Comparison of ENCODE assay signal across 10 mouse cellular contexts in genomic region chr11:121794591-121795199, GRCm38 (mm10). TPM values are rescaled to one million over a fixed set of nuclear protein-coding genes. Genes with fewer than 3 reads are reported as not detected.
A peak's percentile ranks its signal among the peaks of the same experiment; 100 is the strongest.
DNase-seq lines count a peak whose midpoint lies in the region; ATAC-seq lines count a peak whose summit lies in the region.
"Had no signal": no experiment of that assay in that cellular context is flagged by ENCODE, and none has a peak within 500 bp of the region (broad histone marks: within the 10 kb centered on the region; RNA-seq: fewer than 3 reads in every experiment).

No protein-coding gene starts in this region.

- no peaks in the 10 kb centered on the region for H3K27me3 ChIP-seq in lung, embryonic 15.5 days

- peak; percentile 98 for ATAC-seq in lung, embryonic 15.5 days (ENCODE audit: borderline replicate concordance, extremely low read depth, low FRiP score, low TSS enrichment)

- peak; percentile 29 for DNase-seq in ZHBTc4 (ENCODE audit: low read depth, low spot score)
- DNase-seq in embryo, embryonic 9.5 days (ENCODE audit: extremely low spot score), result peak; percentile 32
- peak; percentile 53 to 63 for DNase-seq in heart, postnatal 14 days
- no peak for DNase-seq in spleen, adult 12 weeks (ENCODE audit: low spot score)
- DNase-seq in spleen, postnatal 4 days (ENCODE audit: low spot score in 2 of 2), result no peak
- DNase-seq in left cerebral cortex, postnatal 36 days (ENCODE audit: low spot score in 2 of 2), result no peak
- DNase-seq in retina, postnatal 1 day, result no peak

- no peaks in the 10 kb centered on the region for H3K36me3 ChIP-seq in lung, embryonic 15.5 days

- H3K4me3 ChIP-seq in lung, embryonic 15.5 days, result no peak overlapping the region

- H3K27ac ChIP-seq in lung, embryonic 15.5 days, result peak overlapping the region; percentile 84

- H3K9ac ChIP-seq in lung, embryonic 15.5 days, result no peak overlapping the region

- H3K4me1 ChIP-seq in lung, embryonic 15.5 days, result peaks cover 34% of the 10 kb centered on the region

- 8% methylated on average over 6 of the region's 6 CpGs for WGBS in lung, embryonic 15.5 days

- H3K4me2 ChIP-seq in lung, embryonic 15.5 days, result no peak overlapping the region; the same call in 1 of the 2 replicates

- intact Hi-C loops in heart, postnatal 14 days (cut with DNase I), result loop anchor here (5.0 kb wide), 2 partner anchors 92 to 122 kb away; partner anchors contain the start of genes B3gntl1 and Metrnl
- intact Hi-C loops in left cerebral cortex, postnatal 36 days (cut with DNase I), result no loop called here

- no peaks in the 10 kb centered on the region for H3K9me3 ChIP-seq in lung, embryonic 15.5 days

RNA-seq across cellular contexts. Expression of gene Ptchd3, which starts 35.4 kb away (rescaled TPM):
- under 1 TPM; 0.38 to 0.39 TPM for total RNA-seq in heart, postnatal 14 days (2021)
- polyA plus RNA-seq in lung, embryonic 15.5 days (2015; fragmentation: Nextera tagmentation; extraction: Ambion mirVana), result 0.09 TPM in 1 of 2 replicates, not detected in the other
- total RNA-seq in left cerebral cortex, postnatal 36 days (2021), result not detected
- total RNA-seq: adrenal gland, postnatal 36 days; left cerebral cortex, postnatal 10 days had no signal

Comparison
In these comparisons a context has a peak if more than half of its experiments do, and no peak if none do; other contexts are left out.
1. DNase-seq: peak in ZHBTc4 (single experiment), embryo, embryonic 9.5 days (single experiment) and heart, postnatal 14 days (2 of 2); none in spleen, adult 12 weeks (single experiment), spleen, postnatal 4 days (0 of 2), left cerebral cortex, postnatal 36 days (0 of 2) and retina, postnatal 1 day (single experiment).